Mouse (Mus musculus): ENCODE measurements around the gene Tmem63a. TPM values are rescaled to one million over a fixed set of nuclear protein-coding genes. Genes with fewer than 3 reads are reported as not detected.
A peak's percentile ranks its signal among the peaks of the same experiment; 100 is the strongest.

Tmem63a gene
- polyA plus RNA-seq, 1 experiment from 2014 or later = 1.3 TPM

DNA sequence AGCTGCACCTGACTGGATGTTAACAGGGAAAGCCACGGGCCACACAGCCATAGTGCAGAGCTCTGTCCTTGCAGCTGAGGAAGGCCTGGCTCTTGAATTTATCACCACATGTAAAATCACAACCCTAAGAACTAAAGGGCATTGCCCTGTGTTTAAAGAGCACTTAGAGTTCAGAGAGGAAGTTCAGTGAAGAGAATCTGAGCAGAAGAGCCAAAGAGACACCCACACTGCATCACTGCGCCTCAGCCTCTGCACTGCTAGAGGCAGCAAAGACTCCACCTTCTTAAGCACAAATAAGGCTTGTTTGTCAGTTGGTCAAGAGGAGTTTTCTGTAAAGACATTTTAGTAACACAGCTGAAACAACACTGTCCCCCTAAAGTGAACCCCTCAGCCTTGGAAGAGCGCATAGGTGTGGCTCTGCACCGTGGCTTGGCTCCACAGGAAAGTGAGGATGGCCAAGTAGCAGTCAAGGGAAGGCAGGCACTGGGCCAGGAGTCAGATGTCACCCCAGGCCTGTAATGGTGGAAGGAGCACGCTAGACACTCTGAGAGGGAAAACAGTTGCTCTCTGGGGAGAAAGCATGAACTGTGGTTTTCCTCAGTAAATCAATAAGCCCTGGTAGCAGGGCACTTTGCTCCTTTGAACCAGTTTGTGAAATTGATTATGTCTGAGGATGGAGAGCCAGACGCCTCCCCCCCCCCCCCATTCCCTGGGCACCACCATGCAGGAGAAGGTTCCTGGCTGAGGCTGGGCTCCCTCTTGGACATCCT, 72.8 kb downstream of the Tmem63a start:
- Histone ChIP-seq H3K27ac (ENCODE audit: low read depth, low read length) (no peak overlapping the region), H3K9ac (ENCODE audit: low read length) (no peak overlapping the region), H3K9me3 (replicated peaks; ENCODE audit: control insufficient read depth, low read length) (no peaks in the 10 kb centered on the region), H3K36me3 (ENCODE audit: control insufficient read depth, insufficient read depth, low read length) (no peaks in the 10 kb centered on the region), H3K4me2 (ENCODE audit: low read length) (no peak overlapping the region), H3K4me1 (ENCODE audit: control insufficient read depth, insufficient read depth, low read length) (peaks cover 4% of the 10 kb centered on the region), H3K4me3 (ENCODE audit: low read depth, low read length) (no peak overlapping the region), H3K27me3 (replicated peaks; ENCODE audit: control insufficient read depth, insufficient read depth, low read length) (no peaks in the 10 kb centered on the region)
- DNase-seq (ENCODE audit: low spot score) (no peak), ATAC-seq (no peak)
- WGBS = 80% methylated on average over 6 of the region's 6 CpGs

DNA sequence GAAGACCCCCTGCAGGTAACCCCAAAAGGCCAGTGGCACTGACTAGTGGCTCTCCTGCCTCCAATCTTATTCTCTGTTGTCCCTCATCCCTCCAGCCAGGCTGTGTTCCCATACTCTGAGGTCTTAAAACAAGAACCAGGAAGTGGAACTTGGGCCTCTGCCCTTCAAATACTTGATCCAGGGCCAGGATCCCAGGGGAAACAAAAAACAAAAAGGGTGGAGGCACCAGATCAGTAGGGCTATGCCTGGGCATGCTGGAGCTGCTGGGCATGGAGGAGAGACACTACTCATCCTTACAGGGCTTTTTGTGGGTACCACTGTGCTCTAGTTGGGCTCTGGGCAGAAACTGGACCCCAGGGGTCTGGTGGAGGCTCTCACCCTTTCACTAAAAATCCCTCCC, 73.4 kb downstream of the Tmem63a start:
- no peak overlapping the region for H3K27ac ChIP-seq (ENCODE audit: low read depth, low read length)
- no peak overlapping the region for H3K4me2 ChIP-seq (ENCODE audit: low read length)
- no peak for ATAC-seq
- no peak overlapping the region for H3K9ac ChIP-seq (ENCODE audit: low read length)
- no peaks in the 10 kb centered on the region for H3K9me3 ChIP-seq (replicated peaks; ENCODE audit: control insufficient read depth, low read length)
- no peak overlapping the region for H3K4me3 ChIP-seq (ENCODE audit: low read depth, low read length)
- DNase-seq (ENCODE audit: low spot score) = no peak
- H3K4me1 ChIP-seq (ENCODE audit: control insufficient read depth, insufficient read depth, low read length) = peaks cover 4% of the 10 kb centered on the region
- H3K36me3 ChIP-seq (ENCODE audit: control insufficient read depth, insufficient read depth, low read length) = no peaks in the 10 kb centered on the region
- no peaks in the 10 kb centered on the region for H3K27me3 ChIP-seq (replicated peaks; ENCODE audit: control insufficient read depth, insufficient read depth, low read length)

DNA sequence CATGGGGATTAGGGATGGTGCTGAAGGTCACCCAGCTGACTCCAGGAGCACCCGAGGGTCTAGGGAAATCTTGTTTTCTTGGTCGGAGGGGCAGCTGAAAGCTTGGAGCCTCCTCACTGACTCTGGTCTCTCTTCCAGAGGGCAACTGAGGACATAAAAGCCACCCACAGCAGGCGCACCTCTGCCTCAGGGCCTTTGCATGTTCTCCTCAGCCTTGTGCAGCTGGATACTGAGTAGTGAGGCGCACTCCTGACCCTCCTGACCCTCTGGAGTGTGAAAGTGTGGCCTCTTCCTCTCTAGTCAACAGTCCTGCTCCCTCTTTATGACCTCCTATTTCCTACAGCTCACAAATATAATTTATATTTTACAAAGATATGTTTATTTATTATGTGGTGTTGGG, 73.9 kb downstream of the Tmem63a start:
- 77% methylated on average over 4 of the region's 4 CpGs for WGBS

DNA sequence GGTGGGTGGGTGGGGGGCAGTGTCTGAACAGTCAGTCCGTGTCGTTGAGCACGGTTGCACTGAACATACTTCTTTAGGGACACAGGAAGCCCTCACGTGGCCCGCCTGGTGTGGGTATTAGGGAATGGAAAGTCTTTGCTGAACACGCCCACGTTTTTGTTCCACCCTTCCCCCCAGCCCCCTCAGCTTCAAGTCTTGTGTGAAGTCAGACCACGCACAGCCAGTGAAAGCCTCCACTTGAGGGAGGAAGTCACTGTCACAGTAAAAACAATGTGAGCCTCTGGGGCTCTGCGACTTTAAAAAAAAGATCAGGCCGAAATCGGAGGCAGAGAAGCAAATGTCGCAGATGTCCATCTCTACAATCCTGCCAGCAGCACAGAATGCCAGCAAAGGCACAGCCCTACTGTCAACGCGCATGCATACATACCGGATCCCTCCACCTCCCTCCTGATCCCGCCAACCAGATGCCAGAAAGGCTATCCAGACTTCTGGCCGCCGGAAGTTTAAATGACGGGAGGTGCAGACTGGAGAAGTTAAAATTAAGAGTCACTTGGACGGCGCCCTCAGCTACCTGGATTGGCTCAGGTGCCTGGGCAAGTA, 74.5 kb downstream of the Tmem63a start:
- WGBS = 2% methylated on average over 21 of the region's 21 CpGs
- Histone ChIP-seq H3K27ac (ENCODE audit: low read depth, low read length) (no peak overlapping the region), H3K4me1 (ENCODE audit: control insufficient read depth, insufficient read depth, low read length) (peaks cover 4% of the 10 kb centered on the region), H3K9ac (ENCODE audit: low read length) (peak overlapping the region; percentile 54), H3K9me3 (replicated peaks; ENCODE audit: control insufficient read depth, low read length) (no peaks in the 10 kb centered on the region), H3K4me2 (ENCODE audit: low read length) (peak overlapping the region; percentile 94), H3K4me3 (ENCODE audit: low read depth, low read length) (peak overlapping the region; percentile 43), H3K27me3 (replicated peaks; ENCODE audit: control insufficient read depth, insufficient read depth, low read length) (no peaks in the 10 kb centered on the region), H3K36me3 (ENCODE audit: control insufficient read depth, insufficient read depth, low read length) (no peaks in the 10 kb centered on the region)
- ATAC-seq (peak; percentile 74), DNase-seq (ENCODE audit: low spot score) (peak; percentile 65)

More for the DNA sequence above, 73.9 kb downstream of the Tmem63a start:
- DNase-seq (ENCODE audit: low spot score) (no peak), ATAC-seq (no peak)
- H3K27ac ChIP-seq (ENCODE audit: low read depth, low read length) = no peak overlapping the region
- peaks cover 4% of the 10 kb centered on the region for H3K4me1 ChIP-seq (ENCODE audit: control insufficient read depth, insufficient read depth, low read length)
- H3K9ac ChIP-seq (ENCODE audit: low read length) = no peak overlapping the region
- H3K36me3 ChIP-seq (ENCODE audit: control insufficient read depth, insufficient read depth, low read length) = no peaks in the 10 kb centered on the region
- H3K4me2 ChIP-seq (ENCODE audit: low read length) = peak overlapping the region; percentile 94; the same call in 1 of the 2 replicates
- no peaks in the 10 kb centered on the region for H3K9me3 ChIP-seq (replicated peaks; ENCODE audit: control insufficient read depth, low read length)
- H3K4me3 ChIP-seq (ENCODE audit: low read depth, low read length) = no peak overlapping the region
- no peaks in the 10 kb centered on the region for H3K27me3 ChIP-seq (replicated peaks; ENCODE audit: control insufficient read depth, insufficient read depth, low read length)

DNA sequence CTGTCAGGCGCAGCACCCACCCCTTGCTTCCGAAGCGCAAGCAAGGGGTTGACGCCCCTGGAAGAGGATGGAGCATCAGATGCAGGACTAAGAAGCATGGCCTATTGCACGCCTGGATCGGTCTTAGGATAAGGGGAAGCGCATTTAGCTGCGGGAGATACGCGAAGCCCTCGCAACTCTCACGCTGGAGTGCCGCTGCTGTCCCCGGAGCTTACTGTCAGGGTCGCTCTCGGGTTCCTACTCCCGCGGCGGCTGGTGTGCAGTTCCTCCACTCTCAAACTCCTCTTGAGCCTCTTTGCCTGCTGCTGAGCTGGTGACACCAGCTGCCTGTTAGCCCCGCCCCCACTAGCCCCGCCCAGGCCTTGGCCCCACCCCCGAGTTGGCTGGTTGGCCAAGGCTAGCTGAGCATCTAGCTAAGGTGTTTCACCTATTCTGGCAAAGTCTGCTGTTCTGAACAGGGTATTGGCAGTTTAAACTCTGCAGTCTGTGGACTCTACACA, 75.1 kb downstream of the Tmem63a start:
- peaks cover 4% of the 10 kb centered on the region for H3K4me1 ChIP-seq (ENCODE audit: control insufficient read depth, insufficient read depth, low read length)
- no peaks in the 10 kb centered on the region for H3K27me3 ChIP-seq (replicated peaks; ENCODE audit: control insufficient read depth, insufficient read depth, low read length)
- peak overlapping the region; percentile 54 for H3K9ac ChIP-seq (ENCODE audit: low read length)
- H3K9me3 ChIP-seq (replicated peaks; ENCODE audit: control insufficient read depth, low read length) = no peaks in the 10 kb centered on the region
- peak overlapping the region; percentile 43 for H3K4me3 ChIP-seq (ENCODE audit: low read depth, low read length)
- peak overlapping the region; percentile 94 for H3K4me2 ChIP-seq (ENCODE audit: low read length)
- H3K27ac ChIP-seq (ENCODE audit: low read depth, low read length) = no peak overlapping the region
- DNase-seq (ENCODE audit: low spot score) (peak; percentile 70), ATAC-seq (peak; percentile 82)
- no peaks in the 10 kb centered on the region for H3K36me3 ChIP-seq (ENCODE audit: control insufficient read depth, insufficient read depth, low read length)
- 1% methylated on average over 22 of the region's 22 CpGs for WGBS

DNA sequence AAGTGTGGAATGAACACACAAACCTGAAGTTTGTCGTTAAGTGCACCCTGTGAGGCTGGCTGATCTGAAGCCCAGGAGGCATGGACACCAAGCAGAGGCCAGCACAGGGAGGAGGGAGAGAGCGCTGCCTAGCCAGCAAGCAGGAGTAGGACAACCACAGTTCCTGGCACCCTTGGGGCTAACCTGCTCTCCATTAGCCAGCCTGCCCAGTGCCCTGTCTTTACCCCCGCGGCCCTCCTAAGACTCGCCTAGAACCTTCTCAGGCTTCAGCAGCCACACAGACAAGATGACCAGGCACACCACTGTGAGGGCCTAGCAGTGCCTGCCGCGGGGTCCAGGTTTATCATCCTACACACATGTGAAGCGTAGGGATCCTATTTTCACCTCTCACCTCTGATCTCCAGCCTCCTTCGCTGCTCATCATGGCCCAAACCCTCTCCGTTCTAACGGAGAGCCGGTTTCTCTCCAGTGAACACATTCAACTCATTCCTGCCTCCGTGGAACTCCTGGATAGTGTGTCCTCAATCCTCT, 75.8 kb downstream of the Tmem63a start:
- WGBS = 75% methylated on average over 13 of the region's 13 CpGs
- Histone ChIP-seq H3K36me3 (ENCODE audit: control insufficient read depth, insufficient read depth, low read length) (no peaks in the 10 kb centered on the region), H3K4me1 (ENCODE audit: control insufficient read depth, insufficient read depth, low read length) (peaks cover 4% of the 10 kb centered on the region), H3K27ac (ENCODE audit: low read depth, low read length) (no peak overlapping the region), H3K27me3 (replicated peaks; ENCODE audit: control insufficient read depth, insufficient read depth, low read length) (no peaks in the 10 kb centered on the region), H3K9ac (ENCODE audit: low read length) (no peak overlapping the region), H3K9me3 (replicated peaks; ENCODE audit: control insufficient read depth, low read length) (no peaks in the 10 kb centered on the region), H3K4me2 (ENCODE audit: low read length) (no peak overlapping the region), H3K4me3 (ENCODE audit: low read depth, low read length) (no peak overlapping the region)
- ATAC-seq = peak; percentile 6; the same call in 1 of the 2 replicates
- no peak for DNase-seq (ENCODE audit: low spot score)

DNA sequence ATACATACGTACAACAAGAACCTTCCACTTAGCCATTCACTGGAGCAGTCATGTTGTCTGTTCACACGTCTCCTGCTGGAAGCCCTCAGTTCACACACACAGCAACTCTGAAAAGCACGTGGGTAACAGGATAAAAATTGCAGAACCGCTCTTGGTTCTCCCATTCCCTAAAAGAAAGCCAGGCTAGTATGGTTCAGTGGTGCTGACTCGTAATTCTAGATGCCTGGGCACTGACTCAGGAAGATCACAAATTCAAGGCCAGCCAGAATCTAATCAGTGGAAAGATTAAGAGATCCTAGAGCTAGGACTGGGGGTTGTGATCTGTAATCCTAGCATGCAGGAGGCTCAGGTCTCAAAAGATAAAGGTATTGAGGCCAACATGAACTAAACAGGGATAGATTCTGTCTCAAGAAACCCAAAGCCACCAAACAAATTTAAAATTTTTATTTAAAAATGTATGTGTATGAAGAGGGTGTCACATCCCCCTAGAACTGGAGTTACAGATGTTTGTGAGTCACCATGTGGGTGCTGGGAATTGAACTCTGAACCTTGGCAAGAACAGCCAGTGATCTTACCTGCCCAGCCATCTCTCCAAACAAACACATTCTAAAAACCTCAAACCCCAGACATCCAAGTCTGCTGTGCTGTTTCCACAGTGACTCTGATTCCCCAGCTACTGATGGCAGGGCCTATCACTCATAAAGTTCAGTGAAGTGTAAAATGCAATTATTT, 78.8 kb downstream of the Tmem63a start, which contains the start of gene Ephx1:
Gene Ephx1, minus strand, starts transcription at position 149 of the 732 bp plus-strand sequence.
- WGBS = 56% methylated on average over 5 of the region's 5 CpGs
- no peaks in the 10 kb centered on the region for H3K9me3 ChIP-seq (replicated peaks; ENCODE audit: control insufficient read depth, low read length)
- DNase-seq (ENCODE audit: low spot score) (no peak), ATAC-seq (no peak)
- H3K4me1 ChIP-seq (ENCODE audit: control insufficient read depth, insufficient read depth, low read length) = peaks cover 4% of the 10 kb centered on the region; the same call in 1 of the 2 replicates
- H3K27ac ChIP-seq (ENCODE audit: low read depth, low read length) = no peak within 1 kb of the TSS
- no peaks in the 10 kb centered on the region for H3K27me3 ChIP-seq (replicated peaks; ENCODE audit: control insufficient read depth, insufficient read depth, low read length)
- H3K4me3 ChIP-seq (ENCODE audit: low read depth, low read length) = no peak within 1 kb of the TSS
- no peak within 1 kb of the TSS for H3K4me2 ChIP-seq (ENCODE audit: low read length)
- no peak within 1 kb of the TSS for H3K9ac ChIP-seq (ENCODE audit: low read length)
- no peaks in the 10 kb centered on the region for H3K36me3 ChIP-seq (ENCODE audit: control insufficient read depth, insufficient read depth, low read length)

DNA sequence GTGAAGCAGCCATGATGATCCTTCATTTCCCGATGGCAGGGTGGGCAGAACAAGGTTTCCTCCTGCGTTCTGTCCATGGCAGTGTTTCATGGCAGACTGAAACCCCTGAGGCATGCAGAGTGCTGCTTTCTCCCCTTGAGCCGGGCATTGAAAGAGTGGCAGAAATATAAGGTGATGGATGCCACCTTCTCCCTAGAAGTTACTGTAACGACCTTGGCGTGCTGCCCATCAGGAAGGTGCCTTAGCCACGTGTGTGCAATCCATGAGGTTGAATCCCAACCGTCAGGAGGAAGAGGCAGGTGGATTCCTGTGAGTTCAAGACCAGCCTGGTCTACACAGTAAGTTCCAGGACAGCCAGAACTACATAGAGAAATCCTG, 79.3 kb downstream of the Tmem63a start:
- 69% methylated on average over 7 of the region's 7 CpGs for WGBS
- Histone ChIP-seq H3K4me1 (ENCODE audit: control insufficient read depth, insufficient read depth, low read length) (peaks cover 4% of the 10 kb centered on the region; the same call in 1 of the 2 replicates), H3K4me2 (ENCODE audit: low read length) (no peak overlapping the region), H3K4me3 (ENCODE audit: low read depth, low read length) (no peak overlapping the region), H3K9me3 (replicated peaks; ENCODE audit: control insufficient read depth, low read length) (no peaks in the 10 kb centered on the region), H3K9ac (ENCODE audit: low read length) (no peak overlapping the region), H3K27ac (ENCODE audit: low read depth, low read length) (no peak overlapping the region), H3K27me3 (replicated peaks; ENCODE audit: control insufficient read depth, insufficient read depth, low read length) (no peaks in the 10 kb centered on the region), H3K36me3 (ENCODE audit: control insufficient read depth, insufficient read depth, low read length) (no peaks in the 10 kb centered on the region)
- no peak for ATAC-seq
- DNase-seq (ENCODE audit: low spot score) = no peak

Measured in forebrain, embryonic 14.5 days (tissue).